Mouse (Mus musculus) testis, postnatal 10 days (tissue): ENCODE data around the gene Kdm5a.

Source experiments
- DNase-seq: peaks from one replicate; pipeline ENCODE4 v3.0.0; 2021; ENCODE audit warnings: low spot score

Kdm5a gene

DNA sequence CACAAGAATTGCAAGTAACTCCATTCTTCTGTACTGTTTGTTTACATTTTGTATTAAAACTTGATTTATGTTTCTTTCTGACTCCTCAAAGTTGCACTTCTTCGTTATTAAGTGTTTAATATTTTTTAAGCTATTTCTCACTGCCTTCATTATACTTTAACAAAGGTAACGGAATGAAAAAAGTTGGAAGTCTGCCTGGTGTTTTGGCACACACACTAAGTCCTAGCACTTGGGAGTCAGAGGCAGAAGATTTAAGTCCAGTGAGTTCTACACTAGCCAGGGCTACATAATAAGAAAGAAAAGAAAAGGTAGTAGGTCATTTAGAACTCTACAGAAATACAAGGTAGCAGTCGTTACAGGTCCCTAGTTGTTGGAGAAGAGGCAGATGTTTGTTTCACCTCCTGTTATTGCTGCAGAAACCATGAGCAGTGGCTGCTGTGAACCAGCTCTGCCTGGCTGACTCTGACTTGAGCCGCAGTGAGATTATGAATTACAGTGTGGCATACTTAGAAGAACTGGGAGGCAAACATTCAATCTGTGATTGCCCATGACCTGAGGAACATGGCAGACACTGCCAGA, 78.3 kb downstream of the Kdm5a start:
- no peak for DNase-seq

- DNase-seq, result no peak
Observed at GRCm38 (mm10) chr6:120443363-120444355, 79.7 kb downstream of the Kdm5a start.

- DNase-seq, result no peak
Observed at GRCm38 (mm10) chr6:120450208-120450607, 86.3 kb downstream of the Kdm5a start.

DNA sequence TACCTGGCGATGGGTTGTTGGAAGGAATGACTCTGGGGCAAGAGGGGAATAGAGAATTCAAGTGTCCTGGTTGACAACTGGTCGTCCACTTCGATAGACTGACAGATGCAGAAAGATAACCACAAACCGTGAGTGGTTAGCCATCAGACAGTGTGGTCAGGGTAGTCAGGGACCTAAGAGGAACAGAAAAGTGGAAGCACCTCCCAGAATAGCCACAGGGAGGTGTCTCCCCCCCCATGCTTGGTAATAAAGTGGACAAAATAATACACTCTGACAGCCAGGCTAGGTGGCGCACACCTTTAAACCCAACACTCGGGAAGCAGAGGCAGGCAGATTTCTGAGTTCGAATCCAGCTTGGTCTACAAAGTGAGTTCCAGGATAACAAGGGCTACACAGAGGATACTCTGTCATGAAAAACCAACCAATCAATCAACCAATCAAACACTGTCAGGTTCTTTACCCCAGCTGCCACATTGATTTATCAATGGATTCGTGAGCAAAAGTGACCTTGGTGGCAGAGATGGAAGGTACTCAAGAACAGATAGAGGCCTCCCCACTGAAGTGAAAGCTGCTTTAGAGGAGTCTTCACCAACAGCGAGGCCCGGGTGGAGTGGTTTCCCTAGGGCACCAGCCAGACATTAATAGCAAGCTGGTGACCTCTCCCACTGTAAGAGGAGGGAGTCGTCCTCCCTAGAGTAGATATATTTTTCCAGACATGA, 88.6 kb downstream of the Kdm5a start:
- no peak for DNase-seq

GRCm38 (mm10) chr6:120453103-120453445, 89.2 kb downstream of the Kdm5a start:
- no peak for DNase-seq

DNA sequence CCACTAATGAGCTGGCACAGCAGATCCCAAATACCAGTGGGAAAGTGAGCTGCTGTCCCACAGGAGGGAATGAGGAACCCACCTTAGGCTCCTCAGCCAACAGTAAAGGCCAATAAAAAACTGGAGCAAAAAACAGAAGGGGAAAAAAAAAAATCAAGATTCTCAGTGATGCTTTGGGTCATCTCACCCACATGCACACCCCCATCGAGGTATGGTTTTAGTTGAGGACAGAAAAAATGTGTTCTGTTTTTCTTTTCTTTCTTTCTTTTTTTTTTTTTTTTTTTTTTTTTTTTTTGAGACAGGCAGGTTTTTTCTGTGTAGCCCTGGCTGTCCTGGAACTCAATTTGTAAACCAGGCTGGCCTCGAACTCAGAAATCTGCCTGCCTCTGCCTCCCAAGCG, 89.6 kb downstream of the Kdm5a start:
- no peak for DNase-seq

- no peak for DNase-seq
Observed at GRCm38 (mm10) chr6:120454627-120455077, 90.7 kb downstream of the Kdm5a start.

DNA sequence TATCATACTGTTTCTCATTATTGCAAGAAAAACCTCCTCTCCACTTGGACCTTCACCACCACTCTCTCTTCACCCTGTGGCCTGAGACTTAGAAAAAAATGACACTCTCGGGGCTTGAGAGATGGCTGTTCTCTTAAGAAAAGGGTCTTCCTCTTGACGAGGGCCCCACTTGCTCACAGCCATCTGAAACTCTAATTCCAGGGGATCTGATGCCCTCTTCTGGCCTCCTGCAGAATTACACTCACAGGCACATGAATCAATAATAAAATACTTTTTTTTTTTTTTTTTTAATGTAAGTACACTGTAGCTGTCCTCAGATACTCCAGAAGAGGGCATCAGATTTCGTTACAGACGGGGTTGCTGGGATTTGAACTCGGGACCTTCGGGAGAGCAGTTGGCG, 93.2 kb downstream of the Kdm5a start:
- DNase-seq, result no peak

- DNase-seq, result no peak
Observed at GRCm38 (mm10) chr6:120457751-120458150, 93.8 kb downstream of the Kdm5a start.

DNA sequence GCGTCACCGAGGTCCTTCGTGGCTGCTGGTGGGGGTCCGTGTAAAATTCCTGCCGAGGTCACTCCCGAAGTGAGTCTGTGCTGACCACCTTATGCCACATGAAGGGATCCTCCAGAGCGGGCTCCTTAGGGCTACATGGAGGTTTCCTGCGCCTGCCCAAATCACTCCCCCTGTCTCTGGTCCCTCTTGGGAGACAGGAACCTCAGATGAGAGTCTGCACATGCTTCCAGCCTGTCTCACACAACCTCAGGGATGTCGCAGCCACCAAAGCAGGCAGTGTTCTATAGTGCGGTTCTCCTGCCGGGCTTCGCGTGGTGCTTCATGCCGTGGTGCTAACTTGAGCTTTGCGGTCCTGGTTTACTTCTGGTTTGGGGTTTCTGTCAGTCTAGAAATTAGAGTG, 97.3 kb downstream of the Kdm5a start:
- no peak for DNase-seq

DNA sequence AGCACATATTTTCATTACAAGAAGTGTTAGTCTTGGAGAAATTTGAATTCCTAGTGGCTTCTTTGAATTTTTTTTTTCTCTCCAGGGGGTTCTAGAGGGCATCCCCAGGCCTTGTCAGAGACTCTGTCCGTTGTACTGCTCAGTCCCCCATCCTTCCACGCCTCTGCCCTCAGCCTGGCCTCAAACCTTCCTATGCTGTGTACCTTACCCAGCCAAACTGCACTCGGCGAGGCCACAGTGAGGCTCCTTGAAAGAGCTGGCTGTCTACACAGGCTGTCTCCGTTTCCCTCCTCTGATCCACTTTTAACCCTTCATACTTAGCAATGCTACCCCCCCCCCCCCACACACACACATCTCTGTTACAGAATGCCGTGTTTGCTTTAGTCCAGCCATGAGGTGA, 98.3 kb downstream of the Kdm5a start:
- no peak for DNase-seq

- DNase-seq, result peak; percentile 86
Observed at GRCm38 (mm10) chr6:120463086-120463871, 99.4 kb downstream of the Kdm5a start, which contains the start of gene Il17ra. Il17ra (plus strand) TSS chr6:120463247.

- no peak for DNase-seq
Observed at GRCm38 (mm10) chr6:120463884-120464283, 100.0 kb downstream of the Kdm5a start.

GRCm38 (mm10) chr6:120464406-120464939, 100.5 kb downstream of the Kdm5a start:
- DNase-seq, result no peak

DNA sequence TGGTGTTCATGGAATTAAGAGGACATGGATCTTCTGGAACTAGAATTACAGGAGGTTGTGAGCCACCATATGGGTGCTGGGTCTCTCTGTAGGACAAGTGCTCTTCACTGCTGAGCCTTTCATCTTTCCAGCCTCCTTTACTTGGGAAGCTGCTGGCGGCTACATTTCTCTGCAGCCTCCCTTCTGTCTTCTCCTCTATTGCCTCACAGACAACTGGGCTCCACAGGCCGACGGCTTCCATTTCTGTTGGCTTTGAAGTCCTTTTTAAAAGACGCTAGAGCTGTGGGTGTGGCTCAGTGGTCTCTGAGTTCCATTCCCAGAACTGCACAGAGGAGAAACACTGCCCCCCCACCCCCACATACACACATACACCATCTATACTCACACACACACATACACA, 101.5 kb downstream of the Kdm5a start:
- DNase-seq, result no peak

DNA sequence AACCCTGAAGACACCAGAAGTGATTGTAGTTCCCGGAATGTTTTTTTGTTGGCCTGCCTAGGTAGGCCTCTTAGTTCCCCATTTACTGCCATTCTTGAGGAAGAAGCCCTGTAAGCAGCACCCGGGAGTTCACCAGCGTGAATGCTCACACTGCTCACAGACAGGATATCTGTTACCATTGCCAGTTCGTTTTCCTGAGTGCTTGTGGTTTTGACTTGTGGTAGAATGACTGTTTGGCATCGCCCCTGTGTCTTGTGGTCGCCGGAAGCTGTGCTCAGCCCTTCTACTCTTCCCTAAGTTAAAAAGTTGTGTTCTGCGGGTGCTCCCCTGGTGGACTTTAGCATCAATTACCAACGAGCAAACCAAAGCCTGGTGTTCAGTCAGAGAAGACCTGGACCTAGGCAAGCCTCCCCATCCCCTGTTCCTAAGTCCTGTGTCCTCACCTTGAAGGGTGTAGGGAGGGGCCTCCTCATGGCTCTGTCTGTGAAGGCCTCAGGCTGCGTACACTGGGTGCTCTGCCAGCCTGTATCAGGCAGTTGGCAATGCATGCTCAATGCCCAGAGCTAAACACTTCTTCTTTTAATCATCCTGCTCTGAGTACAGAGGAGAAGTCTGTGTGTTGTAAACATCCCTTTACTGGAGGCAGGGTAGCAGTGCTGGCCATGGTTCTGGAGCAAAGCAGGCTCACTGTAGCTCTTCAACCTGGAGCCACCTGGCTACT, 102.8 kb downstream of the Kdm5a start:
- no peak for DNase-seq

DNA sequence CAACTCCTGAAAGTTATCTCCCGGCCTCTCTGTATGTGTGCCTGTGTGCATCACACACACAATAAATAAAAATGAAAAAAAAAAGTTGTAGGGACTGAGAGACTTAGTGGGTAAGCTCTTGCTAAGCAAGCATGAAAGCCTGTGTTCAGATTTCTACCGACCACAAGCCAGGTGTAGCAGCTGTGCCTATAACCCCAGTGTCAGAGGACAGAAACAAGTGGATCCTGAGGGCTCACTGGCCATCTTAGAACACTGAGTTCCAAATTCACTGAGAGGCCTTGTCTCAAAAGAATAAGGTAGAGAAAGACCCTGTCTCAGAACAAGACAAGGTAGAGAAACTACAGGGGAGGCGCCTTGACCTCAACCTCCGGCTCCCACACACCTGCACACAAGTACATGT, 104.3 kb downstream of the Kdm5a start:
- DNase-seq, result no peak

- DNase-seq, result no peak
Observed at GRCm38 (mm10) chr6:120469268-120469667, 105.3 kb downstream of the Kdm5a start.

DNA sequence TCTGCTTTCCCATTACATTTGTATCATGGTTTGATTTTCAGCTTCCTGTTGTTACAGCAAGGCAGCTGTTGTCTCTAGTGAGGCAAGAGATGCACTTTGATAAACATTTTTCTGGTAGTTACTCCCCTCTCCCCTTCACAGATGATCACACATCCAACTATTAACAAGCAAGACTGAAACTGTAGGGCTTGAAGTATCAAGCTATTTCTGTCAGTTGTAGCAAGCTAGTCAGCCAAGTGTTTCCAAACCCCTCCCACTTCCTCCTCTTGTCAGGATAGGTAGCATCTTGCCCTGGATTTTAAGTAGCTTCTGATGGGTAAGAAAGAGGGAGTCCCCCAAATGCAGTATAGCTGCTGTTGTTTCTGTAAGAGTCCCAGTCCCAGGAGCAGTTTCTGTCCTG, 105.8 kb downstream of the Kdm5a start:
- no peak for DNase-seq

- DNase-seq, result no peak
Observed at GRCm38 (mm10) chr6:120470666-120471065, 106.7 kb downstream of the Kdm5a start.

- DNase-seq, result no peak
Observed at GRCm38 (mm10) chr6:120471991-120472441, 108.1 kb downstream of the Kdm5a start.
